Mouse (Mus musculus) R1 (cell line): ENCODE measurements around the gene Pip5k1c.

ENCODE experiments used
- DNase-seq: peaks from one replicate; pipeline ENCODE4 v3.0.0-alpha.2; 2018; ENCODE audit warnings: low read depth, low spot score

The Pip5k1c gene

GRCm38 (mm10) chr10:81292554-81293333, at the start of gene Pip5k1c:
TSS of gene Pip5k1c (plus strand) at chr10:81292963.
- DNase-seq = peak; percentile 100

GRCm38 (mm10) chr10:81244146-81244545, 48.6 kb upstream of the Pip5k1c start:
- no peak for DNase-seq

DNA sequence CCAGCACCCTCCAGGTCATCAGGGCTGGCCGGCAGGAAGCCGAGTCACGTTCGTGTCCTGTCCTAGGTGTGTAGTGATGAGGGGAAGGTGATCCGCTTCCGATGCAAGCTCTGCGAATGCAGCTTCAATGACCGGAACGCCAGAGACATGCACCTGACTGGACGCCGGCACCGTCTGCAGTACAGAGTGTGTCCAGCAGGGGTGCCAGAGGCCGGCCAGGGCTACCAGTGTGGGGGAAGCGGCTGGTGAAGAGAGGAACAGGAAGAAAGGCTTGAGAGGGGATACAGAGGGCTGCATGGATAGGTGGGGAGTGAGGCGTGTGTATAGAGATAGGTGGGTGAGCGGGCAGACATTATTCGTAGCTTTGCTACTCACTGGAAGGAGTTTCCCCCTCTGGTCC, 48.2 kb upstream of the Pip5k1c start:
- peak; percentile 69 for DNase-seq

- no peak for DNase-seq
Observed at GRCm38 (mm10) chr10:81245166-81245565, 47.6 kb upstream of the Pip5k1c start.

- DNase-seq = no peak
Observed at GRCm38 (mm10) chr10:81247804-81248203, 45.0 kb upstream of the Pip5k1c start.

DNA sequence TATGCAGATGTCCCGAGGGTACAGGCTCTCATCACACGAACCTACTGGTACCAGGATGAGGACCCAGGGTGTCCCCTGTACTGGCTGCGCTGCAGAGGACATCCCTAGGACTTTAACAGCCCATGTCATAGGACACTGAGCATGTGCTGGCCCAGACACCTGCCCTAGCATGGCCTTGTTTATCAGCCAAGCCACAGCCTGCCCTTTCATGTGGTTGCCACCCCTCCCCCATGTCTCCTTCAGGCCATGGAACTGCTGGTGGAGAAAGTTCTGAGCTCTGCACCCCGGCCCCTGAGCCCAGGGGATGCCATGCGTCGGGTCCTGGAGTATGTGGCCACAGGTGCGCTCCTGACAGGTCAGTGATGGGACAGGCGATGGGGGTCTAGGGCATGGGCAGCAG, 43.3 kb upstream of the Pip5k1c start:
- DNase-seq = no peak

DNA sequence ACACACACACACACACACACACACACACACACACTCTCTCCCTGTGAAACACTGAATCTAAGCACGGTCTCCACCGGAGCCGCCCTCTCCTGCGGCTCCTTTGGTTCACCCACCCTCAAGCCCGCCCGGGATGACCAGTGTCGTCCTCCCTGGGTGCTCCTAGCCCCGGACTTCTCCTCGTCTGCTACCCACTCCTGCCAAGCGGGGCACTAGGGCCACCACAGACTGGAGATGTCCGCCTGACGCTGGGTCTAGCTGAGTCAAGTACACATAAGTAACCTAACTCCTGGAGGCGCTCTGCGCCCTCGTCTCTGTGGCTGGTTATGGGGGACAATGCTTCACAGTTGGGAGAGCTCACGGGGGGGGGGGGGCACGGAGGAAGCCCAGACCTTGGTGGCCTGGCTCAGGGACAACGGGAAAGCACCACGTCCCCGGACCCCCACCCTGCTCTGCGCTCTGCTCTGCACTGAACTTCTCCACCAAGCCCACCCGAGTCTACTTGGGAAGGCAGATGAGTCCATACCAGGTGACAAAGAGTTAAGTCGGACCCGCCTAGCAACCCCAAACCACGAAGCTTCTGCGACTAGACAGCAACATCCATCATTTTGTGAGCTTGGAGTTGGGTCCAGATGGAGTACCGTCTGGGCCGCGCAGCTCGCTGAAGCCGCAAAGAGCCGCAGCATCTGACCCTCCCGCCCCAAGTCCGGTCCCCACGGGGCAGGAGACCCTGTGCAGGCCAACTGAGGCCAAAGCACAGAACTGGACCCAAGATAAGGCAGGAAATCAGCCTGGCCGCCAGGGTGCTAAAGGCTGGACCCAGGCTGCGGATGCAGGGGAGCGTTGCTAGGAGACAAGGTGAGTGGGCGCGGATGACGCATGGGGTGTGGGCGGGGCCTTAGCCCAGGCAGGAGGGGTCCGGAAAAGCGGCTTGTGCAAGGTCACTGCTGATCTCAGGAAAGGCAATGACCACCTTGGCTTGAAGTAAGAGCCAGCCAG, 40.0 kb upstream of the Pip5k1c start, which contains the start of gene Matk:
TSS of gene Matk (plus strand) at position 512 of the 996 bp plus-strand sequence.
- peak; percentile 68 for DNase-seq

DNA sequence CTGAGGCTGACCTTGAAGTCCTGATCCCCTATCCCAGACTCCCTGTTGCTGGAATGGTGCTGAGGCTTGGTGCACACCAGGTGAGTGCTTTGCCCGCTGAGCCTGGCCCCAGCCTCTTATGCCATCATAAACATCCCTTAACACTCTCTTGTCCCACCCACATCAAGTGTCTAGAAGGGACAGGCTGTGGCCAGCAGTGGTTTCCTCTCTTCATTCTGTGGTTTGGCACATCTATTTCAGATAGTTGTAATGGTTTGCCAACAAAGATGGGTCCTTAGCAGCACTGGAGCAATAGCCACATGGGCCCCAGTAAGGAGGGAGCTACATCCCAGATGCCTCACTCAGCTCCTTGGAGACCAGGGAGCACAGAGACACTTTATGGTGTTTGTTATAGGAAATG, 37.9 kb upstream of the Pip5k1c start:
- DNase-seq = no peak

- peak; percentile 33 for DNase-seq
Observed at GRCm38 (mm10) chr10:81257158-81258039, 35.4 kb upstream of the Pip5k1c start.

- DNase-seq = no peak
Observed at GRCm38 (mm10) chr10:81259225-81259884, 33.4 kb upstream of the Pip5k1c start.

DNA sequence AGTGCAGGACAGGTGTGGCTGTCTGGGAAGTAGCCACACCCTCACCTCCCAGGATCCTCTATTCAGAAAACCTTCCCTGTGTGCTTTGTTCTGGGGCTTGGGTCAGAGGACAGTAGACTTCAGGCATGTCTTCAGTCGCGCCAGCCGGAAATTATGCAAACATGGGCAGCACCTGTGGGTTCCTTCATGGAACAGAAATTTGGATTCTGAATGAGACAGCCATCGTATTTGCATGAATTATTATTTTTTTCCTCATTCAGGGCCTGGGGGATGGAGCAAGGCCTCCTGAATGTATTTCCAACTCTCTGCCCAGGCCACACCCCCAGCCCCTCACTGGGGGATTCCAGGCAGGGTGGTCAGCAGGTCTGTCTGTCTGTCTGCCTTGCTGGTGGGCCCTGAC, 31.7 kb upstream of the Pip5k1c start:
- no peak for DNase-seq

DNA sequence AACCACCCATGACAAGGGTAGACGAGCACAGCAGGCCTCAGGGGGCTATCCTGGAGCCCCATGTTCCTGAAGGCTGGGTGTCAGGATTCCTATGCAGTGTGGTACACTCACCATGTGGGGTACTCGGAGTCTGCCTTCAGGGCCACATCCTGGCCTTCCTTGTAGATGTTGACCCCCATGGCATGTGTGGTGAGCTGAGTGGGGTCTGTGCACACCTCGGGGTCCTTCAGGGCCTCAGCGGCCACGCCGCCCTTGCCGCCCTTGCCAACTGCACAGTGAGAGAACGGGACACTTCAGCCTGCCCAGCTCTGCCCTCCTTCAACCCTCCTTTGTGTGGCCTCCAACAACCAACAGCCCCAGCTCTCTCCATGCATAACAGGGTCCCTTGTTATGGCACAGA, 27.2 kb upstream of the Pip5k1c start:
- no peak for DNase-seq

DNA sequence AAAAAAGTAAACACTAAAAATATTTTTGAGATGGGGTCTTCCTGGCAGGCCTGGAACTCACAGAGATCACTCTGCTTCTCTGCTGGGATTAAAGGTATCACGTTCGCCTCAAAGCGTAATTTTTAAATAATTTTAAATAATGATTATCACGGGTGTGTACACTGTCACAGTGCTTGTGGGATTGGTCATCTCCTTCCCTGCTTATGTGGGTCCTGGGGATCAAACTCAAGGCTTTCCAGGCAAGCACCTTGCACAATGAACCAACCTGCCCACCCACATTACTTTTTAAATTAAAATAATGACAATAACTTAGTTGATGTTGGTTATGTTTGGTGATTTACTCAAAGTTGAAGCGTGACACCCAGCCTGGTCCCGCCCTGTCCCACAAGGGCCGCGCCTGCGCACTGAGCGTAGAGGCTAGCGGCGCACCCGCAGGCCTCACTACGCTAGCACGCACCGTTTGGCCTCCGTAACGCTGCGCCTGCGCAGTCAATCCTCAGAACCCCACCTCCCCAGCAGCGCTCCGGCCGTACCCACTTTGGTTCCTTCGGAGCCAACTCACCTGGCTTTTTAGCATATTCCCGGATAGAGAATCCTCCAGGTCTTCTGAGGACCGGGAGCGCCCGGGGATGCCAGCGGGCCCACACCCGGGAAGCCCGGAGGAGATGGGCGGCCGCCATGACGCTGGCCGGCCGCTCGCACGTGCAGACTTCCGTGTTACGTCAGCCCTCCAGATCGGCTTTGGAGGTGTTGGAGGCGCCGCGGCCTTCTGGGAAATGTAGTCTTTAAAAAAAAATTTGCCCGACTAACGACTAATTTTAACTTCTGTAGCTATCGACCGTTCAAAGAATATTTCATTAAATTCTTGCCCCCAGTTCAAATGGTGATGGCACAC, 26.3 kb upstream of the Pip5k1c start, which contains the start of the genes Mrpl54 and Apba3:
TSS of gene Mrpl54 (minus strand) at position 724 of the 895 bp plus-strand sequence.
TSS of gene Apba3 (plus strand) at position 750 of the 895 bp plus-strand sequence.
- DNase-seq = peak; percentile 96

GRCm38 (mm10) chr10:81268056-81268455, 24.7 kb upstream of the Pip5k1c start:
- DNase-seq = peak; percentile 90

DNA sequence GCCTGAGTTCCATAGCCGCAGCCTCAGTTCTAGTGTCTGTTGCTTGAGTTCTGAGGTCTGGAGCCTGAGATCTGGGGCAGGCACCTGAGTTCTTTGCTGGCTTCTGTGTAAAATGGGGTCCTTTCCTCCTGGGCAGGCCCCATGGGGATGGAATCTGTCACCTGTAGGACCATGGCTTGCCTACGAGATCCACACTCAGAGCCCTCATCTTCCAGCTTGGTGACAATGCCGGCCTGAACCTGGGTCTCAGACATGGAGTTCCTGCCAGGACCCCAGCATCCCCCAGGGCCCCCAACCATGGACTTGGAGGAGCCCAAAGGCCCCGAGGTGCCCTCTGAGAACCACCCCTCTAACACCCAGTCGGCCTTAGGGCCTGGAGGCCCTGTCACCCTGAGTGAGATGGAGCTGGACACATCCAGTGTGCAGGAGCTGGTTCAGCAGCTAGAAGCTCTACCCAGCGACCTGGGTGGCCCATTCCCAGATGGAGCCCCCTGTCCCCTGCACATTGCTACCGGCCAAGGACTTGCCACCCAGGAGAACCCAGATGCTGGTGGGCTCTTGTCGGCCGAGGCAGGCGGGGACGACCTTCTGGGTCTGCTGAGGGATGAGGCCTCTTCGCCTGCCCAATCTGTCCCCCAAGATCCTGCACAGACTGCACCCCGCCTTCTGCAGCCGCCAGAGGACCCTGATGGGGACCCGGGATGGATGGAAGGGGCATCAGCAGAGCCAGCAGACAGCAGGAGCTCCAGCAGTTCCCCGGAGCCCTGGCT, 23.9 kb upstream of the Pip5k1c start:
- no peak for DNase-seq

DNA sequence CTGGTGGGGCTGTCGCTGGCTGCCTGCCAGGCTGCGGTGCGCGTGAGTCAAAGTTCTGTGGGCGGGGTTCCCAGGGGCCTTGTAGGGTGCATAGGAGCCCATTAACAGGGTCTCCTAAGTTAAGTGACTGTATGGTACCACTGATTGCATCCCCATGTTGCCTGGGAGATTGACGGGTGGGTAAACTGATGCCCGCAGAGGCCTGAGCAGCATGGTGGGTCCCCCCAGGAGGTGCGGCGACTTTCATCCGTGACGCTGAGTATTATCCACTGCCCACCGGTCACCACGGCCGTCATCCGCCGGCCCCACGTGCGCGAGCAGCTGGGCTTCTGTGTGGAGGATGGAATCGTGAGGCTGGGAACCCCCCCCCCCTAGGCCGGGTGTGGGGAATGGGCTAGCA, 20.4 kb upstream of the Pip5k1c start:
- no peak for DNase-seq

DNA sequence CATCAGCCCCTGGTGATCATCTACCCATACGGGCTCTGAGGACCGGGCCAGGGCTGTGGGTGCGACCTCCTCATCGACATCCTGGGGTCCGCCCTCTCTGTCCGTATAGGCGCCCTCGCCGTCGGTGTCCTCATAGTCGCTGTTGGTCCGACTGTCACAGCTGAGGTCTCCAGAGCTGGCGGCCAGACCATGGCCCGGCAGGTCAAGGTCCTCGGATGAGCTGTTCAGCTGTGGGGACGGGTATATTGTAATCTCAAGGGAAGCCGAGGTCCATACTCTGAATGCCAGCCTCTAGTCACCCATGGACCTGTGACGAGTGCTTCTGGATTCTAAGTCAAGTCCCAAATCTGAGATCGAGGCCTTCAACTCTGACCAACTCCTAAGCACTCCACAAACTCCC, 18.9 kb upstream of the Pip5k1c start:
- no peak for DNase-seq

DNA sequence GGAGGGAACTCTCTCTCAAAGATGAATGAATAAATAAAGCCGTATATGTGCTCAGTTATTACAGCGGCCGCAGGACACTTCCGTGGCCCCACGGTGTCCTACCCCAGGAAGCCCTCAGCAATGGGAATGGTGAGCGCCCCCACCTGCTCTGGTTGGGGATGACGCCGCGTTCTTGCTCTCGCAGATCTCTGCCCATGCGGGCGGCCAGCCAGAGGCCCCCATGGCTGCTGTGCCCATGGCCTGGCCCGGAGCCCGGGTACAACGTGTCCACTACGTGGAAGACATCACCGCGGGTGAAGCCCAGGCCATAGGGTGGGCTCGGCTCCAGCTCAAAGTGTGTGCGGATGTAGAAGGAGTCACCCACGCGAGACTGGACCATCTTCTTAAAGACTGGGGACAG, 15.1 kb upstream of the Pip5k1c start:
- no peak for DNase-seq

- DNase-seq = peak; percentile 91
Observed at GRCm38 (mm10) chr10:81279496-81279895, 13.3 kb upstream of the Pip5k1c start.
